10 mouse cellular contexts compared by ENCODE assay signal in genomic region chr7:73536579-73536978, GRCm38 (mm10). TPM values are rescaled to one million over a fixed set of nuclear protein-coding genes. Genes with fewer than 3 reads are reported as not detected.
DNase-seq lines count a peak whose midpoint lies in the region; ATAC-seq and TF ChIP-seq lines count a peak whose summit lies in the region.
"Had no signal": no experiment of that assay in that cellular context is flagged by ENCODE, and none has a peak within 500 bp of the region (broad histone marks: within the 10 kb centered on the region; RNA-seq: fewer than 3 reads in every experiment).

No protein-coding gene starts in this region.

- H3K36me3 ChIP-seq in CH12.LX (replicated peaks in 1 of 2; ENCODE audit: control insufficient read depth in 1 of 2, insufficient read depth in 1 of 2, low read length in 1 of 2): peaks cover 8 to 34% of the 10 kb centered on the region in 2 experiments
- H3K36me3 ChIP-seq in heart, embryonic 14.5 days (ENCODE audit: control insufficient read depth, insufficient read depth, low read length): peaks cover 40% of the 10 kb centered on the region
- no peaks in the 10 kb centered on the region for H3K36me3 ChIP-seq in liver, embryonic 16.5 days (ENCODE audit: control insufficient read depth, insufficient read depth)

- no peaks in the 10 kb centered on the region for H3K9me3 ChIP-seq in CH12.LX (replicated peaks; ENCODE audit: low read length)
- H3K9me3 ChIP-seq in heart, embryonic 14.5 days (ENCODE audit: control insufficient read depth, low read length): no peaks in the 10 kb centered on the region
- H3K9me3 ChIP-seq in liver, embryonic 16.5 days (replicated peaks; ENCODE audit: control insufficient read depth, low read length): no peaks in the 10 kb centered on the region

- peak overlapping the region; percentile 99 for H3K27ac ChIP-seq in gastrocnemius, adult 2 months
- no peak overlapping the region for H3K27ac ChIP-seq in CH12.LX (ENCODE audit: insufficient read depth, low read depth)
- peak overlapping the region in 1 of 2 experiments; percentile 87; a peak in 2 of 4 replicates for H3K27ac ChIP-seq in heart, embryonic 14.5 days (replicated peaks in 1 of 2; ENCODE audit: control insufficient read depth in 1 of 2, insufficient read depth in 1 of 2, low read depth in 2 of 2, low read length in 2 of 2)
- no peak overlapping the region for H3K27ac ChIP-seq in liver, embryonic 16.5 days (ENCODE audit: low read length)
- H3K27ac ChIP-seq in cerebellum, adult 2 months (ENCODE audit: insufficient read depth, low read length): no peak overlapping the region

- H3K79me2 ChIP-seq in CH12.LX (replicated peaks; ENCODE audit: control insufficient read depth, extremely low read depth, insufficient read depth, poor library complexity, severe bottlenecking): peaks cover 66% of the 10 kb centered on the region

- peaks cover 6 to 46% of the 10 kb centered on the region in 2 experiments; a peak in 3 of 4 replicates for H3K4me1 ChIP-seq in CH12.LX (ENCODE audit: control insufficient read depth in 1 of 2, insufficient read depth in 2 of 2)
- peaks cover 5 to 49% of the 10 kb centered on the region in 2 experiments for H3K4me1 ChIP-seq in heart, embryonic 14.5 days (ENCODE audit: control insufficient read depth in 2 of 2, insufficient read depth in 2 of 2, low read length in 2 of 2)
- H3K4me1 ChIP-seq in liver, embryonic 16.5 days (ENCODE audit: control insufficient read depth, low read depth, low read length): peaks cover 39% of the 10 kb centered on the region
- H3K4me1 ChIP-seq in cerebellum, adult 2 months (ENCODE audit: control insufficient read depth, insufficient read depth, low read length): peaks cover 17% of the 10 kb centered on the region; the same call in 1 of the 2 replicates

- intact Hi-C loops in gastrocnemius, adult 2 months (cut with DNase I): no loop called here

- H3K4me3 ChIP-seq in gastrocnemius, adult 2 months: peak overlapping the region; percentile 81
- H3K4me3 ChIP-seq in CH12.LX (replicated peaks in 1 of 3; ENCODE audit: low read depth in 2 of 3, low read length in 2 of 3, poor library complexity in 1 of 3): peak overlapping the region; percentile 38 to 58 (median 48)
- H3K4me3 ChIP-seq in heart, embryonic 14.5 days (ENCODE audit: control insufficient read depth in 1 of 2, insufficient read depth in 1 of 2, low read depth in 1 of 2, low read length in 2 of 2): peak overlapping the region in 1 of 2 experiments; percentile 49; a peak in 2 of 4 replicates
- no peak overlapping the region; the same call in 1 of the 2 replicates for H3K4me3 ChIP-seq in liver, embryonic 16.5 days (ENCODE audit: low read depth, low read length)
- H3K4me3 ChIP-seq in cerebellum, adult 2 months (replicated peaks; ENCODE audit: insufficient read depth, low read depth, low read length): no peak overlapping the region

- dilution Hi-C loops in CH12.LX (cut with MboI; ENCODE audit: extremely low pct_ligation_motif_present, extremely low pct_unique_long_range_greater_than_20kb, low sequenced_read_pairs): no loop called here

- peak overlapping the region; percentile 99 for H3K9ac ChIP-seq in CH12.LX (ENCODE audit: insufficient read depth, low read depth)
- peak overlapping the region; percentile 80 for H3K9ac ChIP-seq in heart, embryonic 14.5 days (ENCODE audit: low read length)
- no peak overlapping the region for H3K9ac ChIP-seq in liver, embryonic 16.5 days (ENCODE audit: low read depth, low read length)

- no peak for TF ChIP-seq POLR2A in CH12.LX (IDR thresholded peaks at IDR 0.05; ENCODE audit: low read depth, low read length)
- TF ChIP-seq POLR2A in cerebellum, adult 2 months (IDR thresholded peaks at IDR 0.05; ENCODE audit: borderline replicate concordance, insufficient read depth, low read length): no peak

- no peak for TF ChIP-seq EP300 in CH12.LX (IDR thresholded peaks at IDR 0.05; ENCODE audit: low read length)

- TF ChIP-seq RAD21 in CH12.LX (IDR thresholded peaks at IDR 0.05; ENCODE audit: low read depth, low read length): no peak

- peak overlapping the region; percentile 83; the same call in 1 of the 2 replicates for H3K4me2 ChIP-seq in CH12.LX (ENCODE audit: insufficient read depth, low read depth, poor library complexity, severe bottlenecking)
- H3K4me2 ChIP-seq in heart, embryonic 14.5 days (ENCODE audit: low read length): peak overlapping the region; percentile 76
- peak overlapping the region; percentile 78 for H3K4me2 ChIP-seq in liver, embryonic 16.5 days (ENCODE audit: low read depth, low read length)

- no peak for DNase-seq in gastrocnemius, adult 2 months
- no peak for DNase-seq in gastrocnemius, postnatal 25 days
- no peak for DNase-seq in CH12.LX (ENCODE audit: extremely low read depth)
- no peak for DNase-seq in cerebellum, adult 2 months
- no peak for DNase-seq in thymus, postnatal 36 days
- no peak for DNase-seq in adrenal gland, adult (ENCODE audit: inconsistent age in 2 of 2, low spot score in 1 of 2)
- DNase-seq: cerebellum, adult 11-12 months; thymus, postnatal 25 days had no signal

- no peak for TF ChIP-seq CTCF in gastrocnemius, adult 2 months (IDR thresholded peaks at IDR 0.05)
- no peak for TF ChIP-seq CTCF in CH12.LX (conservative IDR thresholded peaks at IDR 0.05 in 1 of 2, IDR thresholded peaks at IDR 0.05 in 1 of 2; ENCODE audit: low read depth in 2 of 2, low read length in 2 of 2)
- TF ChIP-seq CTCF in cerebellum, adult 2 months (IDR thresholded peaks at IDR 0.05; ENCODE audit: borderline replicate concordance, insufficient read depth, low read depth, low read length): no peak

- ATAC-seq in heart, embryonic 14.5 days (ENCODE audit: insufficient number of reproducible peaks, insufficient read depth, low FRiP score, low read depth): no peak
- no peak for ATAC-seq in liver, embryonic 16.5 days (ENCODE audit: low read depth)

- no peaks in the 10 kb centered on the region for H3K27me3 ChIP-seq in CH12.LX (replicated peaks)
- no peaks in the 10 kb centered on the region for H3K27me3 ChIP-seq in heart, embryonic 14.5 days (ENCODE audit: control insufficient read depth, insufficient read depth, low read length)
- H3K27me3 ChIP-seq in liver, embryonic 16.5 days (ENCODE audit: control insufficient read depth, insufficient read depth, low read depth, low read length): no peaks in the 10 kb centered on the region
- no peaks in the 10 kb centered on the region for H3K27me3 ChIP-seq in cerebellum, adult 2 months (ENCODE audit: control insufficient read depth, insufficient read depth, low read length)

- in situ Hi-C loops in CH12.LX (cut with MboI; ENCODE audit: low pct_ligation_motif_present, low pct_unique_long_range_greater_than_20kb, low sequenced_read_pairs): loop anchor here (5.0 kb wide), 1 partner anchor 86 kb away; no protein-coding TSS in a partner anchor

- WGBS in heart, embryonic 14.5 days: 77% methylated on average over 2 of the region's 2 CpGs
- 73% methylated on average over 2 of the region's 2 CpGs for WGBS in liver, embryonic 16.5 days (ENCODE audit: insufficient replicate concordance)
- WGBS in cerebellum, adult 2 months: 18% methylated on average over 2 of the region's 2 CpGs

TF ChIP-seq in CH12.LX, 34 proteins besides CTCF, POLR2A, EP300 and RAD21:
- TF ChIP-seq GABPA (IDR thresholded peaks at IDR 0.05; ENCODE audit: insufficient replicate concordance, low read depth, low read length) (no peak), CHD1 (IDR thresholded peaks at IDR 0.05; ENCODE audit: low read depth, low read length) (no peak), MAFK (IDR thresholded peaks at IDR 0.05; ENCODE audit: insufficient replicate concordance, low read length) (no peak), CHD2 (IDR thresholded peaks at IDR 0.05; ENCODE audit: low read length) (no peak), HCFC1 (IDR thresholded peaks at IDR 0.05; ENCODE audit: low read depth, low read length) (no peak), UBTF (IDR thresholded peaks at IDR 0.05; ENCODE audit: low read depth, low read length) (no peak), TBP (conservative IDR thresholded peaks at IDR 0.05; ENCODE audit: low read depth, low read length) (0 out of 2 replicates have a peak, but pooled peaks have one; percentile 10), SMC3 (IDR thresholded peaks at IDR 0.05; ENCODE audit: low read depth, low read length) (no peak), MAX (IDR thresholded peaks at IDR 0.05; ENCODE audit: low read length) (no peak)

RNA-seq across cellular contexts. Expression of gene Chd2, which starts 5.1 kb away (rescaled TPM):
- 10 to 100 TPM; 40.7 to 48.4 TPM for total RNA-seq in gastrocnemius, adult 2 months (2021)
- total RNA-seq in gastrocnemius, postnatal 25 days (2021): 10 to 100 TPM; 30.2 to 38.4 TPM
- total RNA-seq in CH12.LX (2012; rRNA removed) (21.4 and 30.9 TPM in 2 replicates), CH12.LX (2014; rRNA removed) (18.2 and 23.2 TPM in 2 replicates)
- polyA plus RNA-seq in CH12.LX (2012; ENCODE audit: insufficient read length, low read depth): 39.3 and 42.8 TPM in 2 replicates
- 46.9 and 53.0 TPM in 2 replicates for polyA plus RNA-seq in heart, embryonic 14.5 days (2014; fragmentation: Nextera tagmentation; extraction: Ambion mirVana)
- polyA plus RNA-seq in liver, embryonic 16.5 days (2015; fragmentation: Nextera tagmentation; extraction: Ambion mirVana): 24.7 and 26.1 TPM in 2 replicates
- polyA plus RNA-seq in cerebellum, adult 2 months (2012; rRNA removed): 49.2 and 50.5 TPM in 2 replicates

Comparison
In these comparisons a context has a peak if more than half of its experiments do, and no peak if none do; other contexts are left out.
1. H3K4me3 ChIP-seq: peak in gastrocnemius, adult 2 months (single experiment) and CH12.LX (3 of 3); none in liver, embryonic 16.5 days (single experiment) and cerebellum, adult 2 months (single experiment).
2. Peak in every context shown above with its lines, with median percentiles within 50 percentile points of each other: H3K4me2 ChIP-seq.